Mouse (Mus musculus) ES-Bruce4 (cell line): ENCODE measurements at regions not wholly inside any gene's neighbourhood (a gene's known extent, or its start where the extent isn't known, plus 50 kb on each side); places are given as distances from the start of the nearest gene placed in this dataset.

ENCODE experiments used
- H3K27ac ChIP-seq: 2 replicates; pipeline ENCODE4 v1.5.1; 2012; ENCODE audit warnings: low read length, inconsistent platforms; ENCODE audit not compliant: insufficient read depth
- H3K27me3 ChIP-seq: 2 replicates; pipeline ENCODE4 v1.6.1; 2012; ENCODE audit warnings: mild to moderate bottlenecking, low read length, inconsistent platforms; ENCODE audit not compliant: control insufficient read depth, poor library complexity, insufficient read depth, severe bottlenecking
- H3K36me3 ChIP-seq: 2 replicates; pipeline ENCODE4 v1.6.1; 2012; ENCODE audit warnings: inconsistent platforms, mild to moderate bottlenecking, low read length, moderate library complexity; ENCODE audit not compliant: control insufficient read depth, poor library complexity, insufficient read depth, severe bottlenecking
- H3K4me1 ChIP-seq: one replicate; pipeline ENCODE4 v1.8.1; 2011; ENCODE audit warnings: low read length; ENCODE audit not compliant: control insufficient read depth, insufficient read depth
- H3K4me3 ChIP-seq: 2 replicates; pipeline ENCODE4 v1.5.1; 2011; ENCODE audit warnings: low read depth, mild to moderate bottlenecking, low read length
- H3K9ac ChIP-seq: 2 replicates; pipeline ENCODE4 v1.6.1; 2012; ENCODE audit warnings: low read depth, mild to moderate bottlenecking, inconsistent platforms; ENCODE audit not compliant: poor library complexity, severe bottlenecking
- H3K9me3 ChIP-seq: replicated peaks from 2 replicates; pipeline ENCODE4 v1.6.1; 2012; ENCODE audit warnings: mild to moderate bottlenecking, low read length, inconsistent platforms; ENCODE audit not compliant: control insufficient read depth, poor library complexity, insufficient read depth, severe bottlenecking
- CTCF ChIP-seq: IDR thresholded peaks from one replicate; pipeline ENCODE4 v1.8.1; 2011; ENCODE audit warnings: low read depth, low read length
- EP300 ChIP-seq: IDR thresholded peaks from 2 replicates; pipeline ENCODE4 v1.6.1; 2011; ENCODE audit warnings: low read depth, low read length; ENCODE audit not compliant: insufficient read depth
- POLR2A ChIP-seq: IDR thresholded peaks from one replicate; pipeline ENCODE4 v1.8.1; 2011; ENCODE audit warnings: low read length; ENCODE audit not compliant: insufficient read depth

DNA sequence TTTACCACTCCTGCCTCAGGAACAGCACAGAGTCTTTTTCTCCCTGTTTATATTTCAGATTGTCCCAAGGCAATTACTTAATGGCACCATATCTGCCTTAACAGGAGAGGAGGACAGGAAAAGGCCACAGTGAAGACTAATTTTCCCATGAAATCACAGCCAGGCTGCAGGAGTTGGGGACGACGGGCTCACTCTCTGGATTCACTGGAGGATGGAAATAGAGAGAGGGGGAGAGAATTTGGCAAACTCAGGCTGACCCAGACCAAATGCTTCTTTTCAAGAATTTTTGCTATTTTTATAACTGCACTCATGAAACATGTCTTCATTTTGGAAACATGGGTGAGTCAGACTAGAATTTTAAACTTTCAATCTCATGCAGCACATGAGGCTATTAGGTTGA lies 250.9 kb downstream of the Gm11361 start:
- Histone ChIP-seq H3K4me3 (no peak overlapping the region), H3K36me3 (no peaks in the 10 kb centered on the region), H3K4me1 (no peaks in the 10 kb centered on the region), H3K27me3 (no peaks in the 10 kb centered on the region), H3K27ac (no peak overlapping the region), H3K9me3 (no peaks in the 10 kb centered on the region), H3K9ac (no peak overlapping the region)
- TF ChIP-seq POLR2A, result no peak
- no peak for TF ChIP-seq EP300
- no peak for TF ChIP-seq CTCF

DNA sequence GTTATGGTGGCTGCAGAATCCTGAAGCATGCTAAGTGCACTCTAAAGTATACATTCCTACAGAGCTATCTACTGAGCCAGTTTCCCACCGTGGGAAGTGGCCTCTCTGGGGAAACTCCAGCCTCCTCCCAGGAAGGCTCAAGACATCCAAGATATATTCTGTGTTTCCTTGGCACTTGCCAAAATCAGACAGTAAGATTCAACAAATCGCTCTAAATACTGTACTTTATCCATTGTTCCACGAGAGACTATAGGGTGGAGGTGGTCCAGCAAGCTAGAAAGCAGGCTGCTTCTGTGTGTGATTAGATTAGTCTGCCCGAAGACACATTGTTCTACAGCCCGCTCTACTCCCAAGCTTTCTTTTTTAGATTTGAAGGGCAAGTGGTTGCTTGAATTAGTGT lies 250.5 kb downstream of the Gm11361 start:
- no peak for TF ChIP-seq POLR2A
- no peak for TF ChIP-seq CTCF
- no peak for TF ChIP-seq EP300
- no peaks in the 10 kb centered on the region for H3K27me3 ChIP-seq

DNA sequence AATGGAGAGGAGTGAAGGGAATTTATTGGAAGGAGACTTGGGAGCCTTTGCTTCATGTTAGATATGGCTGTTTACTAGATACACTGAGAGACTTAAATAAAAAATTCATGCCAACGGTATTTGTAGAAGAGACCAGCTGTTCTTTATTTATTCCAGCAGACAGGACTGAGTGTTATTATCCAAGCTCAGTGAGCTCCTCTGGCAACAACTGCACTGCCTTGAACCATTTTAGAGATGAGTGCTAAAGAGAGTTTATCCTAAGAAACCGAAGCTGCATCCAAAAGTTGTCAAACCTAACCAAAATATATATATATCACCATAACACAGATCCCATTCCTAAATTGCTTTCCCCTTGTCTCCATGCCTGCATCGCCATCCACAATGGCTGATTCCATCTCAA lies 247.0 kb downstream of the Gm11361 start:
- Histone ChIP-seq H3K4me3 (no peak overlapping the region), H3K27ac (no peak overlapping the region), H3K36me3 (no peaks in the 10 kb centered on the region), H3K9ac (no peak overlapping the region), H3K27me3 (no peaks in the 10 kb centered on the region), H3K9me3 (no peaks in the 10 kb centered on the region), H3K4me1 (peaks cover 2% of the 10 kb centered on the region)
- TF ChIP-seq POLR2A, result no peak

More for the DNA sequence above, 250.5 kb downstream of the Gm11361 start:
- H3K4me3 ChIP-seq, result no peak overlapping the region
- H3K27ac ChIP-seq, result no peak overlapping the region
- H3K9me3 ChIP-seq, result no peaks in the 10 kb centered on the region
- no peaks in the 10 kb centered on the region for H3K4me1 ChIP-seq
- no peaks in the 10 kb centered on the region for H3K36me3 ChIP-seq
- no peak overlapping the region for H3K9ac ChIP-seq

DNA sequence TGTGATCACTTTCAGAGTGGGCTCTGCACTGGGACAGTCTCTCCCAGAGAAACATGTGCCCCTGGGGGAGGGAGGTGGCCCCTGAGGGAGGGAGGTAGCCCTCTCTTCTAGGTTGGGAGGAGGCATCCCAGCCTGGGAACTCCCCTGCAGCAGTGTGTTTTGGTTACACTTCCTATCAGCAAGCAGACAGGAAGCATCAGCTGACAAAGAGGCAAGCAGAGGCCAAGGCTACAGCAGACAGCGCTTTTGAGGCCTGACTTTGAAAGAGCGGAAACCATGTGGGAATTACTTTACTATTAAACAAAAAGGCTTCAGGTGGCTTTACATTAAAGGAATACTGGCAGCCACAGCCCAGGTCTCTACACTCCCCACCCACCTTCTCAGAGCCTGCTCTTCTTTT lies 244.8 kb downstream of the Gm11361 start:
- TF ChIP-seq EP300, result no peak
- no peak for TF ChIP-seq POLR2A
- TF ChIP-seq CTCF, result no peak
- H3K9me3 ChIP-seq, result no peaks in the 10 kb centered on the region
- no peak overlapping the region for H3K27ac ChIP-seq

DNA sequence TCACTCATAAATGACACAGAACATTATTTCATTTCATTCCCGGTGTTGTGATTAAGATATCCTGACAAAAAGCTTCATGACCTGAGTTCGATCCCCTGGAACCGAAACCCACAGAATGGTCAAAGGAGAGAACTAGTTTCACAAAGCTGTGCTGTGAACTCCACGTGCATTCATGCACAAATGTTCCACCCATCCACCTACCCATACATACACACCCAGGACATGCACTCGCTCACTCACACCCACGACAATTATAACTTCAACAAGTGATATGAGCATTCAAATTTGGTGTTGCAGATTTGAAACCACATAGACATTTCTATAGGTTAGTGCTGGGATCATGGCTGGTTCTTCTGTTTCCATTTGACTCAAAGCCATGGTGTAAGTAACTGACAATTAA lies 243.4 kb downstream of the Gm11361 start:
- Histone ChIP-seq H3K36me3 (no peaks in the 10 kb centered on the region), H3K9me3 (no peaks in the 10 kb centered on the region), H3K27me3 (no peaks in the 10 kb centered on the region), H3K9ac (no peak overlapping the region), H3K4me1 (peaks cover 2% of the 10 kb centered on the region), H3K27ac (no peak overlapping the region), H3K4me3 (no peak overlapping the region)
- TF ChIP-seq EP300 (no peak), CTCF (no peak), POLR2A (no peak)

More for the DNA sequence above, 244.8 kb downstream of the Gm11361 start:
- Histone ChIP-seq H3K36me3 (no peaks in the 10 kb centered on the region), H3K4me1 (peaks cover 2% of the 10 kb centered on the region), H3K9ac (no peak overlapping the region), H3K4me3 (no peak overlapping the region), H3K27me3 (no peaks in the 10 kb centered on the region)

DNA sequence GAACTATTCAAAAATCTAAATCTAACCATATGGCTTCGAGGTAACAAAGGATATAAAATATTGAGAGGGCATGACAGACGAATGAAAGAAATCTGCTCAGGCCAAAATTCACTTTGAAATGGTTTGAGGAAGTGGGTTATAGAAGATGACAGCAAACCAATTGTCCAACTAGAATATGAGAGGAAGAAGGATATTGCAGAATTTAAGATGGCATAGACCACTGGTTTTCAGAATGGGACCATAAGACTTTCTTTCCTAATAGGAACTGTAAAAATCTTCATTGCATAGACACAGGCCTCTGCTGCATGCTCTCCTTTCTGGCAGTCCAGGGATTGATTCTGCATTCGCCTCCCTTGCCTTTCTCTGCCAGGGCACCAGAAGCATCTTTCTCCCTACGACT lies 240.2 kb downstream of the Gm11361 start:
- H3K9me3 ChIP-seq, result no peaks in the 10 kb centered on the region
- no peaks in the 10 kb centered on the region for H3K27me3 ChIP-seq
- H3K36me3 ChIP-seq, result no peaks in the 10 kb centered on the region
- TF ChIP-seq POLR2A (no peak), EP300 (no peak), CTCF (no peak)
- no peak overlapping the region for H3K27ac ChIP-seq
- H3K9ac ChIP-seq, result no peak overlapping the region
- H3K4me3 ChIP-seq, result no peak overlapping the region
- peaks cover 2% of the 10 kb centered on the region for H3K4me1 ChIP-seq
